Mouse (Mus musculus) heart, embryonic 15.5 days (tissue): Measurements from ENCODE around the gene 3110082J24Rik. TPM values are rescaled to one million over a fixed set of nuclear protein-coding genes. Genes with fewer than 3 reads are reported as not detected.

Experiments used
- ATAC-seq: fragments of 200-750 bp; cut with Nextera tagmentation; replicated peaks from 2 replicates; pipeline ENCODE4 v1.8.0; 2017; ENCODE audit warnings: low read depth, moderate TSS enrichment; ENCODE audit not compliant: insufficient number of reproducible peaks, insufficient read depth, low FRiP score
- H3K27ac ChIP-seq: fragments of 300-500 bp; sonication (generic); 2 replicates; pipeline ENCODE4 v1.5.1; 2015; ENCODE audit warnings: mild to moderate bottlenecking, inconsistent platforms
- H3K27me3 ChIP-seq: fragments of 300-500 bp; sonication (generic); 2 replicates; pipeline ENCODE4 v1.6.1; 2015; ENCODE audit warnings: inconsistent platforms
- H3K36me3 ChIP-seq: fragments of 300-500 bp; sonication (generic); 2 replicates; pipeline ENCODE4 v1.6.1; 2015; ENCODE audit warnings: mild to moderate bottlenecking, inconsistent platforms
- H3K4me1 ChIP-seq: fragments of 300-500 bp; sonication (generic); replicated peaks from 2 replicates; pipeline ENCODE4 v1.6.1; 2015; ENCODE audit warnings: inconsistent platforms
- H3K4me2 ChIP-seq: fragments of 300-500 bp; sonication (generic); 2 replicates; pipeline ENCODE4 v1.6.1; 2015; ENCODE audit warnings: inconsistent platforms, mild to moderate bottlenecking, moderate library complexity
- H3K4me3 ChIP-seq: fragments of 300-500 bp; sonication (generic); 2 replicates; pipeline ENCODE4 v1.5.1; 2015; ENCODE audit warnings: mild to moderate bottlenecking, inconsistent platforms
- H3K9ac ChIP-seq: fragments of 300-500 bp; sonication (generic); 2 replicates; pipeline ENCODE4 v1.6.1; 2015; ENCODE audit warnings: mild to moderate bottlenecking, inconsistent platforms
- H3K9me3 ChIP-seq: fragments of 300-500 bp; sonication (generic); replicated peaks from 2 replicates; pipeline ENCODE4 v1.6.1; 2016; ENCODE audit warnings: inconsistent platforms
- WGBS: fragments of 180-500 bp; shearing (Covaris S2); methylation state at CpG from one replicate; pipeline ENCODE4 v1.1.7; 2015; ENCODE audit warnings: mixed read lengths; 5-methylcytosine and 5-hydroxymethylcytosine counted together
- polyA plus RNA-seq: library from polyadenylated mRNA; unstranded; fragments of >200 nt; fragmentation: Nextera tagmentation; extraction: Ambion mirVana; gene quantifications from 2 replicates; pipeline ENCODE4 v1.2.1, GENCODE M21; 2015

3110082J24Rik gene
- not detected in 2 replicates for polyA plus RNA-seq

DNA sequence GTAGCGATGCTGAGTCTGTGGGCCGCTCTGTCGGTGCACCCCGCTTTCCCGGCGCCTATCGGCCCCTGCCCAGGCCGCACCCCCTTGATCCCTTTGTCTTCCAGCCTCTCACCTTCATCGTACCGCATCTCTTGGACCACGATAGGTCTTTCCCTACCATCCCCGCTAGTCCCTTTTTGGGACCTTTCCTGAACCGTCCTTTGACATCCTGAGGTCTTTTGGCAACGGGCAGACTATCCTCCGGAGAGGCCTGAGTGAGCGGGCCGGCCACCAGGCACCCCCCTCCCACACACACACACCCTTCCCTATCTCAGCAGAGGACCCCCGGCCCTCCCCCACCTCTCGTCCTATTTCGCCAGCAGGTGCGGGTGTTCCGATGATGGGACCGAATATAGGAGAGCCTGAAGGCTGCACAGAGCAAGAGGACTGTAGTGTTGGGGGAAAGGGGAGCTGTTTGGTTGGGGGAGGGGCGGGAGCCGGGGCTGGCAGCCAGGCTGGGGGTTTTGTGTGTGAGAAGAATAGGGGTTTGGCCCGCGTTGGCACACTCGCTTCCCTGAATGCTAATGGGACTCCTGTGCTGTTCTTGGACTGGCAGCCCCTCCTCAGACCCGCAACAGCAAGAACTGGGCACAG, at the start of gene 3110082J24Rik:
Gene 3110082J24Rik (minus strand): TSS at position 419 of the 633 bp plus-strand sequence.
- no peaks in the 10 kb centered on the region for H3K36me3 ChIP-seq
- peaks cover 22% of the 10 kb centered on the region for H3K4me1 ChIP-seq
- no peak for ATAC-seq
- no peak within 1 kb of the TSS for H3K27ac ChIP-seq
- no peaks in the 10 kb centered on the region for H3K9me3 ChIP-seq
- peak within 1 kb of the TSS; percentile 55 for H3K4me3 ChIP-seq
- whole genome bisulfite sequencing: 4% methylated on average over 29 of the region's 29 CpGs
- H3K27me3 ChIP-seq: peaks cover 84% of the 10 kb centered on the region
- H3K9ac ChIP-seq: peak within 1 kb of the TSS; percentile 28; the same call in 1 of the 2 replicates
- H3K4me2 ChIP-seq: peak within 1 kb of the TSS; percentile 92

GRCm38 (mm10) chr5:30155395-30155792, 49.5 kb upstream of the 3110082J24Rik start:
- WGBS: under 1% methylated on average over 31 of the region's 31 CpGs
- Histone ChIP-seq H3K27me3 (no peaks in the 10 kb centered on the region), H3K27ac (peak overlapping the region; percentile 94), H3K36me3 (no peaks in the 10 kb centered on the region), H3K4me2 (peak overlapping the region; percentile 60), H3K9ac (peak overlapping the region; percentile 97), H3K4me1 (peaks cover 34% of the 10 kb centered on the region), H3K9me3 (no peaks in the 10 kb centered on the region), H3K4me3 (peak overlapping the region; percentile 91)
- ATAC-seq: peak; percentile 37

DNA sequence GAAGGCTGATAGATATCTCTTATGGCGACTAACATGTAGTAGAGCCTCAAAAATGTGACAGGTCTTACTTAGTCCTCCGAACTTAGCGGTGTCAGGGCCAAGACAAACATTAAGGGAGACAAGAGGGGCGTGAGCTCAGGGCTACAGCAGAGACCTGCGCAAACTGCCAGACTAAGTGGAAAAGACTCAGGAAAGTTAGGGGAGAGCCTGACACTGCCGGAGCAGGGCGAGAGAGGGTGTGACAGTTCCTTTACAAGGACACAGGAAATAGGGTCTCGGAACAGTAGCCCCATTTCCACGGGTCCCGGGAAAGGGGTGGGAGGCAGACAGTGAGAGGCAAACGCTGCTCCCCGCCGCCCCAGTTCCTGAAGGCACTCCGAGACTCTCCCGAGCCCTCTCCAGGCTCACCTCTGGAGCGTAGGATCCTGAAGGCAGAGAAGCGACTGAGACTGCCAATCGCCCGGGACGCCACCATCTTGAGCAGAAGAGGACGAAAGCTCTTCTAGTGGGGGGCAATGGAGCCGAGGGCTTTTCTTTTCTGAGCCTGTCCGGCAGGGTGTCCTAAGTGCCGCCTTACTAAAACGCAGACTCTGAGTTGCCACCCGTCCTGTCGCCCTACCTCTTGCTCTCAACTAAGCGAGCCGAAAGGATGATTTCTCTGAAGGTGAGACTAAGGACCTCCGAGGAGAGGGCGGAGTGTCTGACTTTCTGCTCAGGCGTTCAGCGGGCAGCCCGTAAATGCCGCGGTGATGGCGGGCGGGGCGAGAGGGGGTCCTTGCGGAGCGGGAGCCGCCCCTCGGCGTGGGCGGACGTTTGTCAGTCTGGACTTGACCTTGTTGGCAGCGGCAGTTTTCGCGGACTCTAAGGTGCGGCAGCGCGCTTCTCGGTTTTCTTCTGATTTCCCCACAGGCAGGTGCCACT, 48.8 kb upstream of the 3110082J24Rik start, which contains the start of the genes Hadha and Hadhb:
Gene Hadha (minus strand): TSS at position 689 of the 921 bp plus-strand sequence.
Gene Hadhb (plus strand): TSS at position 775 of the 921 bp plus-strand sequence.
- Histone ChIP-seq H3K4me3 (peak within 1 kb of the TSS; percentile 91), H3K4me1 (peaks cover 34% of the 10 kb centered on the region), H3K9me3 (no peaks in the 10 kb centered on the region), H3K27me3 (no peaks in the 10 kb centered on the region), H3K27ac (peak within 1 kb of the TSS; percentile 94), H3K36me3 (no peaks in the 10 kb centered on the region), H3K9ac (peak within 1 kb of the TSS; percentile 97), H3K4me2 (peak within 1 kb of the TSS; percentile 60)
- peak; percentile 85 for ATAC-seq
- under 1% methylated on average over 53 of the region's 53 CpGs for WGBS

- Histone ChIP-seq H3K4me2 (peak overlapping the region; percentile 60), H3K27ac (peak overlapping the region; percentile 94), H3K27me3 (no peaks in the 10 kb centered on the region), H3K36me3 (no peaks in the 10 kb centered on the region), H3K4me3 (peak overlapping the region; percentile 91), H3K4me1 (peaks cover 31% of the 10 kb centered on the region), H3K9me3 (no peaks in the 10 kb centered on the region), H3K9ac (peak overlapping the region; percentile 97)
- WGBS: 21% methylated on average over 4 of the region's 4 CpGs
- ATAC-seq: no peak
These were observed 48.1 kb upstream of the 3110082J24Rik start for GRCm38 (mm10) chr5:30154013-30154412.

GRCm38 (mm10) chr5:30153222-30153621, 47.3 kb upstream of the 3110082J24Rik start:
- Histone ChIP-seq H3K4me2 (peak overlapping the region; percentile 60; the same call in 1 of the 2 replicates), H3K9me3 (no peaks in the 10 kb centered on the region)
- WGBS: 92% methylated on average over 2 of the region's 2 CpGs

DNA sequence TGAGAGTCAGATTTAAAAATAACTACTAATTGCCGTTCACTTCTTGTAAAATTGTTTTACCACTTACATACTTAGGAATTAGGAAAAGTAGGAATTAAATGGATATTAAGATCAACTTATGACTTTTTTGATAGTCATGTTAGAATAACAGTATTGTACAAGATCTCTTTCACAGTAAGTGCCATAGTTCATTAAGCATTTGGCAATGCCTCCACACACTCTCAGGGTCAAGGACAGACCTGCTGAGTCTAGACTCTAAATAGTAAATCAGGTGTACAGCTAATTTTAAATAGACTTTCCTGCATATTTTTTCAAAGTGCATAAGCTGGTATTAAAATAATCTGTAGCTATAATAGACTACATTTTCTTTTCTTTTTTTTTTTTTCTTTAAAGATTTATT, 46.5 kb upstream of the 3110082J24Rik start:
- Histone ChIP-seq H3K9me3 (no peaks in the 10 kb centered on the region), H3K27me3 (no peaks in the 10 kb centered on the region), H3K36me3 (no peaks in the 10 kb centered on the region; the same call in 1 of the 2 replicates), H3K9ac (0 out of 2 replicates have a peak overlapping the region, but pooled peaks have one; percentile 28), H3K4me2 (peak overlapping the region; percentile 32), H3K27ac (peak overlapping the region; percentile 49), H3K4me1 (peaks cover 32% of the 10 kb centered on the region), H3K4me3 (no peak overlapping the region)
- 64% methylated on average over 1 of the region's 1 CpGs for WGBS
- ATAC-seq: no peak

More at GRCm38 (mm10) chr5:30153222-30153621, 47.3 kb upstream of the 3110082J24Rik start:
- no peak for ATAC-seq
- H3K9ac ChIP-seq: no peak overlapping the region
- no peaks in the 10 kb centered on the region for H3K27me3 ChIP-seq
- H3K4me1 ChIP-seq: peaks cover 36% of the 10 kb centered on the region
- H3K4me3 ChIP-seq: no peak overlapping the region
- no peaks in the 10 kb centered on the region for H3K36me3 ChIP-seq
- H3K27ac ChIP-seq: no peak overlapping the region

GRCm38 (mm10) chr5:30152007-30152406, 46.1 kb upstream of the 3110082J24Rik start:
- no peak for ATAC-seq
- Histone ChIP-seq H3K36me3 (peaks cover 1% of the 10 kb centered on the region), H3K9ac (peak overlapping the region; percentile 28; the same call in 1 of the 2 replicates), H3K4me2 (peak overlapping the region; percentile 32), H3K4me3 (peak overlapping the region; percentile 8; the same call in 1 of the 2 replicates), H3K4me1 (peaks cover 32% of the 10 kb centered on the region), H3K27me3 (no peaks in the 10 kb centered on the region), H3K9me3 (no peaks in the 10 kb centered on the region), H3K27ac (peak overlapping the region; percentile 49)
- 56% methylated on average over 4 of the region's 4 CpGs for WGBS

GRCm38 (mm10) chr5:30148133-30148920, 42.4 kb upstream of the 3110082J24Rik start:
- 87% methylated on average over 5 of the region's 5 CpGs for WGBS
- H3K27ac ChIP-seq: no peak overlapping the region
- peaks cover 33% of the 10 kb centered on the region for H3K36me3 ChIP-seq
- no peak overlapping the region for H3K4me3 ChIP-seq
- H3K4me2 ChIP-seq: no peak overlapping the region
- H3K27me3 ChIP-seq: no peaks in the 10 kb centered on the region
- no peak for ATAC-seq
- H3K9ac ChIP-seq: no peak overlapping the region
- H3K9me3 ChIP-seq: no peaks in the 10 kb centered on the region
- H3K4me1 ChIP-seq: peaks cover 18% of the 10 kb centered on the region

- H3K9ac ChIP-seq: no peak overlapping the region
- peaks cover 14% of the 10 kb centered on the region for H3K4me1 ChIP-seq
- H3K36me3 ChIP-seq: peaks cover 51% of the 10 kb centered on the region
- WGBS: 86% methylated on average over 6 of the region's 6 CpGs
- H3K27me3 ChIP-seq: no peaks in the 10 kb centered on the region
- no peak for ATAC-seq
- no peak overlapping the region for H3K27ac ChIP-seq
- no peak overlapping the region for H3K4me3 ChIP-seq
- no peaks in the 10 kb centered on the region for H3K9me3 ChIP-seq
- H3K4me2 ChIP-seq: no peak overlapping the region
These were observed 40.6 kb upstream of the 3110082J24Rik start for GRCm38 (mm10) chr5:30146526-30146925.

GRCm38 (mm10) chr5:30138193-30138592, 32.3 kb upstream of the 3110082J24Rik start:
- no peak for ATAC-seq
- Histone ChIP-seq H3K9ac (no peak overlapping the region), H3K4me3 (no peak overlapping the region), H3K27ac (no peak overlapping the region), H3K4me2 (no peak overlapping the region), H3K9me3 (no peaks in the 10 kb centered on the region), H3K36me3 (peaks cover 77% of the 10 kb centered on the region), H3K27me3 (no peaks in the 10 kb centered on the region), H3K4me1 (no peaks in the 10 kb centered on the region)
- 86% methylated on average over 4 of the region's 4 CpGs for WGBS
